Mouse (Mus musculus) gastrocnemius, postnatal 25 days (tissue): ENCODE data around the gene Stk38. TPM values are rescaled to one million over a fixed set of nuclear protein-coding genes. Genes with fewer than 3 reads are reported as not detected.
"Not testable (repeated sequence)": the region's sequence is repeated elsewhere in the genome, so short reads cannot be mapped to it uniquely, and the experiment has no call there.

Experiments used
- DNase-seq: peaks from one replicate; pipeline ENCODE4 v3.0.0; 2022
- long read RNA-seq, 2 experiments: library from polyadenylated mRNA; stranded (forward); transcript quantifications; one replicate each; pipeline ENCODE4 v2.0.0; 2021
- total RNA-seq, 2 experiments: library from RNA; stranded (reverse); gene quantifications; 1 replicate in 1 of 2; 2 replicates in 1 of 2; pipeline ENCODE4 v1.2.3; 2021

Gene Stk38
- 10 to 100 TPM; 25.2 to 26.4 TPM for total RNA-seq
- long read RNA-seq, experiment 1, transcript Stk38-201 (14 exons, 3,351 nt), result major isoform, 10 of 45 reads
- long read RNA-seq, experiment 1, partial matches to known transcripts, result 1 of 45 reads
- long read RNA-seq, experiment 1, other reads (novel, unspliced or antisense), result 31 of 45 reads
- long read RNA-seq, experiment 2, transcript Stk38-201 (14 exons, 3,351 nt), result major isoform, 13 of 39 reads
- long read RNA-seq, experiment 2, partial matches to known transcripts, result 1 of 39 reads
- long read RNA-seq, experiment 2, other reads (novel, unspliced or antisense), result 22 of 39 reads

DNA sequence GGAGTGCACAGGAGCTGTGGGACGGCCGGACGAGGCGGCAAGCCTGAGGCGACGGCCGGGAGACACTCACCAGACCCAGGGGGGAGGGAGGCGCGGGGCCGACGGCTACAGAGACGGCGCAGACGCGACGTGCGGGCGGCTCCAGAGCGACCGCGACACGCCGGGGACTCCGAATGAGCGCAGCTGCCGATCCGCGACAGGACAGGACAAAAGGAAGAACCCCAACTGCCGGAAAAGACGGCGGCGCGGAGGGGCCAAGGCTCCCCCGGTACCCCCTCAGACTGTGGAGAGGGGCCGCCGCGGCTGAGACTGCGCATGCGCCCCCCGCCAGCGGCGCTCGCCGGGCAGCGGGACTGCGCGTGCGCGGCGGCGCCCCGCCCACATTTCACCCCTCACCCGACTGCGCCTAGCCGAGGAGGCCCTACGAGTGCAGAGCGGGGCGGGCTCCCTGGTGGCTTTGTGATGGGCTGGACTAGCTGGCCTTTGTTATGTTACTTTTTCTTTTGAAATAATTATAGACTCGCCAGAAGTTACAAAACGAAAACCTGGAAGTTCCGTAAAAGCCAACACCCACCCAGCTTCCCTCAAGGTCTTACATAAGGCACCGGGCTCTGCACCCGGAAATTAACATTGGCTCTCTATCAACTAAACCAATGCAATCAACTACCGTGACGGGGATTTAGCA lies at the start of gene Stk38:
TSS of gene Stk38 (minus strand) at position 355 of the 685 bp plus-strand sequence.
- DNase-seq, result peak; percentile 92

DNA sequence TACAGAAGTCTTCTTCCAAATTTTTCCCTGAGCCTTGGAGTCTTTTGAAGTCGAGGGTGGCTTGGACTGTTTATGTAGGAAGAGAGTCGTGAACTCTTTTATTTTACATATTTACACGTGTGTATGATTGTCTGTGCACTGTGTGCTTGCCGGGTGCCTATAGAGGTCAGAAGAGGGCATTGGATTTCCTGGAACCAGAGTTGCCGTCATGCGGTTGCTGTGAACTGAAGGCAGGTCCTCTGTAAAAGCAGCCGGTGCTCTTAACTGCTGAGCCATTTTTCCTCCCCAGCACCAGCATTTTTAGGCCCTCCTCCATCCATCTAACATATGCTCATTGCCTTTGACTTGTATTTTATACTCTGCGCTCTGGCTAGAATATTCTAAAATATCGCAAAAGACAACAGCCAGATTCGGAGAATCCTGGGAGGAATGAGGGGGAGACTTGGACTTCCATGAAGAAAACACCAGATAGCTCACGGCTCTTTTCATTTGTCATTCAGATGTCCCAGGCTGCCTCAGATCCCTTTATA lies 49.6 kb upstream of the Stk38 start:
- DNase-seq, result no peak

DNA sequence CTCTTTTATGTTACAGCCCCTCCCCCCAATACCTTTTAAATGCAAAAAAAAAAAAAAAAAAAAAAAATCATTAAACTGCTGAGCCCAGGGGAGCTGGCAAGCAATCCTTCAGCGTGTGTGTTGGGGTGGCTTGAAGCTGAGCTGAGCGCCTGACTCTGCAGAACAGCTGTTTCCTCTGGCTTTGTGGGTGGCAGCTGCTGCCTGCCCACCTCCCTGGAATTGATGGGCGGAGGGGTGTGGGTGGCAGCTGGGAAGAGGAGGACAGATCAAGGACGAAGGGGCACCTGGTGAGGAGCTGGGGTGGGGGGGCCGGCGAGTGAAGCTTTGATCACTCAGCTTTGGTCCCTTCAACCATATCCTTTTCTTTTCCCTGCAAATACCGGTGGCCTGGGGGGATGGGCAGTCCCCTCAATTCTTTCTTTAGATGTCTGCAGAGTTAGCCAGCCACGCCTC lies 48.9 kb upstream of the Stk38 start:
- no peak for DNase-seq

DNA sequence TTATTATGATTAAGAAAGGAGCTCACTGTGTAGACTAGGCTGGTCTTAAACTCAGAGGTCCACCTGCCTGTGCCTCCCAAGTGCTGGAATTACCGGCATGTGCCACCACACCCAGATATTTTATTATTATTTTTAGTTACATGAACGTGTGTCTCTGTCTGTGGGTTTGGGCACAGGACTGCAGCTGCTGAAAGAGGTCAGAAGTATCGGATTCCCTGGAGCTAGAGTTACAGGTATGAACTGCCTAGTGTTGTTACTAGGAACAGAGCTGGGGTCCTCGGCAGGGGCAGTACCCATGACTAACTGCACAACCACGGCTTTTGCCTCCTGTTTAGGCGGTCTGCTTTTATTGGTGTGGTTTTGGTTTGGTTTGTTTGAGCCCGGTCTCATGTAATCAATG lies 48.4 kb upstream of the Stk38 start:
- DNase-seq, result no peak

DNA sequence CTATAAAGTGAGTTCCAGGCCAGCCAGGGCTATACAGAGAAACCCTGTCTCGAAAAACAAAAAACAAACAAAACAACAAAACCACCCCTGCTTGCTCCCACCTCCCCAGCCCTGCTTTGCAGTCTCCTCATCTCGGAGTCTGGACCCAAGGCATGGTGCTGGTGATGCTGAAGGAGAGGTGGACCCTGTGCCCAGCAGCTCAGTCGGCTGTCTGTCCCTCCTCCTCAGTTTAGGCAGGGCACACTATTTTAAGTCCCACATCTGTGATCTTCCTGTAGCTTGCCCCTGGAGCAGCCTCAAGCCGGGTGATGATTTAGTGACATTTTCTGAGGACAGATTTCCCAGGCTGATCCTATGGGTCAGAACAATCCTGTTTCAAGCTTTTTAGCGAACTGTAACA lies 47.8 kb upstream of the Stk38 start:
- no peak for DNase-seq

DNA sequence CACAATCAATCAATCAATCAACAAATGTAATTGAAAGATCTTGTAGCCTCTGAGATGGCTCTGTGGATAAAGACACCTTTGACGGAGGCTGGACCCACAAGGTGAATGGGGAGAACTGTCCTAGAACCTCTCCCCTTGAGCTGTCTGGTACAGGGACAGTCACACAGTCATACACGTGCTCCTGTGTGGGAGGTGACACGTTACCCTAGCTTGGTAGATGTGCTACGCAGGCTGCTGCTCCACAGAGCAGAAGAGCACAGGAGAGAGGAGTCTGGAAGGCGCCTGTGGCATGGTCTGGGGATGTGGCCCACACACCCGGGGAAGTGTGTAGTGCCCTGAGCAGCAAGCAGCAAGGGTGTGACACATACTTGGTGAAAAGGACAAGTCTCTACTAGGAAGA lies 46.6 kb upstream of the Stk38 start:
- DNase-seq, result no peak

DNA sequence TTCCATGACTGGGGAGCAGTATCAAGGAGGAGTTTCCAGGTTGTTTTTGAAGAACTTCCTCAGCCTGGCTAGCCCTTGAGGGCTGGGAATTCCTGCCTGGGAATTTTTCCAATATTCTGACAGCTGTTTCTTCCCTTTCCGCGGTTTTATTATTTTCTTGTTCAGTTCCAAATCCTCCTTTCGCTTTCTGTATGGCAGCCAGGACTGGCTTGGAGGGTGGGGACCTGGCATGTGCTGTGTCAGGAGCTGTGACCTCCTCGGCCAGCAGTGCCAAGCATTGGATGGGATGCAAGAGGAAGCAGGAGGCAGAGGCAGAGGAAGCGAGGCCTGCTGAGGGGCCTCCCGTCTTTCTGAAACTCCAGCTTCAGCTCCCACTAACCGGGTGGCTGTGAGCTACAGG lies 46.0 kb upstream of the Stk38 start:
- DNase-seq, result peak; percentile 77

DNA sequence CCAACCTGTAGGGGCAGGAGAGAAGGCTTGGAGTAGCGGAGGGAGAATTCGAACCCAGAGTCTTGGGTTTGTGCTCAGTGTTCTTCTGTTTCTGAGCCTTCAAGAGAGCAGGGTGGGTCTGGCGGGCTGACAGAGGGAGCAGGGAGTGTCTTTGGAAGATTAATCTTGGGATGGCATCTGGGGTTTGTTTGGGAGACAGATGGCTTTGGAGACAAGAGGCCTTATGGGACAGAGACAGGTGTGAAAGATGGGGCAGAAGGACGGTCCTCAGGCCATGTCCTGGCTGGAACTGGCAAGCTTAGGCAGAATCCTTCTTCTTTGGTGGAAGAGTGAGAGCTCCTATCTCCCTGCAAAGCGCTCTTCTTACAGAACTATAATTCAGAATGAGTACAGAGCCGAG lies 45.3 kb upstream of the Stk38 start:
- DNase-seq, result no peak

DNA sequence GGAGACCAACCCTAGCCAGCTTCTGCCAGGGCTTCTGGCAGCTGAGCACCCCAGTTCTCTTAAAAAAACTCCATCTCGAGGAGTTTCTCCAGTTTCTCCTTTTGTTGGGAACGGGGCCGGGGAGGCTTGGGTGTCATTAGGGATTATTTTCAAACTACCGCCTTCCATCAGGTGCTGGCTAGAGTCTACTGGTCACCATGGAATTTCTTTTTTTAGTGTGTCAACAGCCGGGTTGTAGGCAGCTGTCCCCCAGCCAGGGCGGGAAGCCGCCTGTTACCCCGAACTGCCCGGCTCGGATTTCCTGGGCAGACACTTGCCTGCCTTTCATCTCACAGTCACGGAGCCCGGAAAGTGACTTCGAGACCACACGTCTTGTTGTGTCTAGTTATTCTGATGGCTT lies 43.0 kb upstream of the Stk38 start:
- DNase-seq, result peak; percentile 78

DNA sequence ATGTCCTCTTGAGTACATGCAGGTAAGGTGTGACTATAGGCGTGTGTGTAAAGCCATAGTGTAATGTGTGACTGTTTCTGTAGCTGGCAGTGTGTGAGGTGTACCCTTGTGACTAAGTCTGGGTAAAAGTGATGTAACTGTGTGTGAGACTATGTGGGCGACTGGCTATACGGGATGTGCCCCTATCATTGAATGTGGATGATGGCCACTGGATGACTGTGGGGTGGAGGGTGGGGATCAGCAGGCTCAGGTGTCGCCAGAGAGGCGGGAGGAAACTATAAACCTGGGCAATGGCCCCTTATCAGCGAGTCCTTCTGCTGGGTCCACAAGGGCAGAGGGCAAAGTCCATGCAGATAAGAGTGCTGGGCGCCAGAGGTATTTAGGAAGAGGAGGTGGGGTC lies 42.1 kb upstream of the Stk38 start:
- no peak for DNase-seq

DNA sequence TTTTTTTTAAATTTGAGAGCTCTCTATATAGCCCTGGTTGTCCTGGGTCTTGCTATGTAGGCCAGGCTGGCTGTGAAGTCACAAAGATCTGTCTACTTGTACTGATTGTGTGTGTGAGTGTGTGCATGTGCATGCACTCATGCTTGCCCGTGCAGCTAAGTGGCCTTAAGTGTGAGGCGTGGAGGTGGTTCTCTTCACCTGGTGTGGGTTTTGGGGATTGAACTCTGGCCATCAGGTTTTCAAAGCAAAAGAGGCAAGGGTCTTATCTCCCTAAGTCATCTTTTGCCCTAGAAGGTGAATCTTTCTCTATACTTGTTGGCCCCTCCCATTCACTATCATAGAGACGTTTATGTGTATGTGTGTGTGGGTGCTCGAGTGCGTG lies 41.7 kb upstream of the Stk38 start:
- no peak for DNase-seq

DNA sequence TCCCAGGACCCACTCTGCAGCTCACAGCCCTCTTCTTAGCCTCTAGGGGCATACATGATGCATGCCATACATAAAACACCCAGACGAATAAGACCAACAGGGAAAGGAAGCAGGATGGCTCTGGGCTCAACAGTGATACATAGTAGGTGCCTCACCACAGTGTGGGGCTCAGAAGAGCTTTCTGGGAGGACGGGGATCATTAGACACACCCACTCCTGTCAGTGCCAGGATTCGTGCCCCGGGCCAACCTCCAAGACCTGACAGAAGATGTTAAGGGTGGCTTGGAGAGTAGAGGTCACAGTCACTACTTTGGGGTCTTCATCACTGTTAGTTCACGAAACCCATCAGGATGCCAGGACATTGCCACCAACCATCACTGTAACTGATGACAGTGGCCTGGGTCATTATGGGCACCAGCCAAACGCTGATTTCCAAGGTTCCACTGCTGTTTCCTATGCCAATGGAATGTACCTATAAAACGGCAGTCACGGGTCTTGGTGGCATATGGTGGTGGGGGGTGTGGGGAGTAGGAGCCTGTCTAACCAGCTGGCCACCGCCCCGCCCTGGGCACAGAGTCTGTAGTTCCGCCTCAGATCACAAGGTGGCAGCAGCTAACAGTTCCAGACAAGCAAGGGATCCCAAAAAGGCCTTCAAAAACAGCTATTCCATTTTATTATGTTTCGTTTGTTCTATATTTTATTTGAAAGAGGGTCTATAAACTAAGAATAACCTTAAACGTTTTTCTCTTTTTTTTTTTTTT lies 41.1 kb upstream of the Stk38 start:
- peak; percentile 71 for DNase-seq

DNA sequence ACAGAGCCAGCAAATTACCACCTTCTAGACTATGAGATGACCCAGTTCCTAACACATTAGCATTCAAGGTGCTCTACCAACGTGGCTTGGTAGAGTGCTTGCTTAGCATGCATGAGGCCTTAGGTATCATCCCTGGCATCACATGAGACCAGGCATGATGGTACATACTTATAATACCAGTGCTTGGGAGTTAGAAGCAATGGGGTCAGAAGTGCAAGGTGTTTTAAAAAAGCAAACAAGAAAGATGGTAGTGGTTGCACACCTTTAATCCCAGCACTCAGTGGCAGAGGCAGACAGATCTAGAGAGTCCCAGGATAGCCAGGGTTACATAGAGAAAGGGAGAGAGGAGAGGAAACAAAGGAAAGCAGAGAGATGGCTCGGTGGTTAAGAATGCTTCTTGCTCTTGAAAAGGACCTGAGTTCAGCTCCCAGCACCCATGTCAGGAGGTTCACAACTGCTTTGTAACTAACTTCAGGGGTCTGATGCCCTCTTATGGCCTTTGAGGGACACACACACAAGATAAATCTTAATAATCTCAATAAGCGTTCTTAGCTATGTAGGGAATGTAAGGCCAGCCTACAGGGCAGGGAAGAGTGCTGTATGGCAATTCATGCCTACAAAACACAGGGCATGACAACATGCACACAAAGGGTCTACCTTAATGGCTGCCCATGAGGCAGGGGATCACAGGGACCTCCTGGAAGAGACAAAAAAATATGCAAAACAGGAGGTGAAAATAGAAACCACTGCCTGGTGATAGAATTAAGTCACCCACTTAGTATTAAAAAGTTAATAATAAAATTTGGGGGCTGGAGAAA lies 40.1 kb upstream of the Stk38 start:
- DNase-seq, result no peak

DNA sequence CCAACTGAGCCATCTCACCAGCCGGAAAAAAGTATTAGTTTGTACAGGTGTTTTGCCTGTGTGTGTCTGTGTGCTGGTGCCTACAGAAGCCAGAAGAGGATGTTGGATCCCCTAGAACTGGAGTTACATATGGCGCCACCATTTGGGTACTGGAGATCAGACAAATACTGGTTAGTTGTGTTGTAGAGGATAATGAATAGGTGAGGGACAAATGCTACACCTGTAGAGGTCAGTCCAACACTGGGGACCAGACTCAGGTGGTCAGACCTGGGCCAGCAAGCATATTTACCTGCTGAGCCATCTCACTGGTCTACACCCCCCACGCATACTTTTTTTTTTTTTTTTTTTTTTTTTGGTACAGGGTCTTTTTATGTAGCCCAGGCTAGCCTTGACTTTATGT lies 39.1 kb upstream of the Stk38 start:
- DNase-seq, result no peak

DNA sequence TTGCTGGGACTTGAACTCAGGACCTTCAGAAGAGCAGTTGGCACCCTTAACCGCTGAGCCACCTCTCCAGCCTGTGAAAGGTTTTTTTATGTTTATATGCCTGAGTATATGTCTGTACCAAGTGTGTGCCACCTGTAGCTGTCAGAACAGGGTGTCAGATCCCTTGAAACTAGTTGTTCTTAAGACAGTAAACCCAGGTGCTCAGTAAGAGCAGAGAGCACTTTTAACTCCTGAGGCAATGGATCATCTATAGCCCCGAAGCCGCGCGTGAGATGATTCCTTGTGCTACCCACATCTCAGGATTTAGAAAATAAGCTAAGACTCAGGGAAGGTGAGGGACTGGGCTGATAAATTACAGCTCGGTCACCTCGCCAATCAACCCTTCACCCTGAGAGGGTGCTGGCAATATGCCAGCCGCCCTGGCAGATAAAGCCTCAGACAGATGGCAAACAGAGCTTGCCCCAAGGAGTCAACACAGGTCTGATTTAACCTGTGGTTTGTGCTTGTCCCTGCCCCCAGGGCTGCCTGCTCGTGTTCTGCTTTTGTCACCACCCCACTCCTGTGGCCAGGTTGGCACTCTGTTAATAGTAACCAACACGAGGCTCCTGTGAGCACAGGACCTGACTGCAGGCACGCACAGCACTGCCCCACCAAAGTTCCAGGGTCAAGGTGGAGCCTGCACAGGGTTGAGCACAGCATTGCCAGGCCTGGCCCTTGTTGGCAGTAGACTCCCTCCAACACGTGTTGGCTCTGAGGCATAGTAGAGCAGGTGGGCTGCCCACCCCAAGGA lies 38.1 kb upstream of the Stk38 start:
- no peak for DNase-seq

DNA sequence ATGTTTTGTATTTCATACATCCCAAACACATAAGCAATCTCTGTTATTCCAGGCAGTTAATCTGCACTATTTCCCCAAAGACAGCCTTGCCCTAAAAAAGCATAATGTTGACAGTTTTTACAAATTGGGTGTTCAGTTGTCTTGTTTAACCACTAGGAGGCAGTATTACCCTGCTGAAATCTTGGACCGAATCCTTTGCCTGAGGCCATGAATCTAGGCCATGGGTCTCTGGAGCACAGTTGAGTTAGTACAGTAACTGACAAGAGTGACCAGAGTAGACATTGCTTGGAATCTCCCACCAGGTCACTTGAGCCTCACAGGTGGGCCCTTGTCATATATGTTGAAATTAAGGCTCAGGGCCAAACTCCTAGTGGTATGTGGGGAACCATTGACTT lies 37.1 kb upstream of the Stk38 start:
- no peak for DNase-seq

DNA sequence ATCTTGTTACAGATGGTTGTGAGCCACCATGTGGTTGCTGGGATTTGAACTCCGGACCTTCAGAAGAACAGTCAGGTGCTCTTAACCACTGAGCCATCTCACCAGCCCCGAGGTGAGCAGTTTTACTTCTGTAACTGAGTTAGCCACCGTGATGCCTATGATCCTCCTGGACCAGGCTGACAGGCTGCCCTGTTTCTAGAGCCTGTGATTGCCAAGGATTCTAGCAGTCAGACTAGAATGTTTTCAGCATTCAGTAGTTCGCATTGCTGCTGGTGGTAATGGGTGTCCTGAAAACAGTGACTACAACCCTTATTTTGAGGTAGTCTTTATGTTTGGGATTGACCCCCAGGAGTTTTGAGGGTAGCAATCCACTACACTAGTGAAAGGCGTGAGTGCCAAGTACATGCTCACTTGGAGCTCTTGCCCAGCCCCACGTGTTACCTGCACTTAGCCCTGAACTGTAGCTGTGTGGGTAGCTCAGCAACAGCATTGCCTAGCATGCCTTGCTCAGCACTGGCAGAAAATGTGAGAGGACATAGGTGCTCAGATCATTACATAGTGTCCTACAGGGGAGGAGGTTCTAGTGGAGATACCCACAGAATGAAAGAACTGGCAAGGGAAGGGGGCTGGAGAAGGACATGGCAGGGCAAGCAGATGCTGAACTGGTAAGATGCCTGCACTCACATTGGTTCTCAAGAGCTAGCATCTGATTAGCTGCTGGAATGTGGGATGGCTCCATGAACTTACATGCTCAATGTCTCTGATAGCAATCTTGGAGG lies 36.5 kb upstream of the Stk38 start:
- no peak for DNase-seq

DNA sequence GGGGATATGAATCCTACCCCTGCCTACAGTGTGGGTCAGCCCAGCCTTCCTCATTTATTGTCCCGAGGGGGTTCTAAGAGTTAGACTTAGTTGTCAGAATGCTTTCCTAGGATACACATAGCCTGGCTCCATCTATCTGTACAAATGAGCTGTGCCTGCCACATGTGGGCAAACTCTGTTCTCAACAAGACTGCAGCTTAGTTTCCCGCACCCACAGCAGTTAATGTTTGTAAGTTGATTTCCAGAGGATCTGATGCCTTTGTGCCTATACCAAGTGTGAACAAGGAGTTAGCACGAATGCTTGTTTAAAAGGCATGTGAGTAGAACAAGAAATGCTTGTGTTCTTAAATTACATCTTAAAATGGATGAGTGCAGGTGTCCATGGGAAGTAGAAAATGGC lies 35.8 kb upstream of the Stk38 start:
- no peak for DNase-seq

DNA sequence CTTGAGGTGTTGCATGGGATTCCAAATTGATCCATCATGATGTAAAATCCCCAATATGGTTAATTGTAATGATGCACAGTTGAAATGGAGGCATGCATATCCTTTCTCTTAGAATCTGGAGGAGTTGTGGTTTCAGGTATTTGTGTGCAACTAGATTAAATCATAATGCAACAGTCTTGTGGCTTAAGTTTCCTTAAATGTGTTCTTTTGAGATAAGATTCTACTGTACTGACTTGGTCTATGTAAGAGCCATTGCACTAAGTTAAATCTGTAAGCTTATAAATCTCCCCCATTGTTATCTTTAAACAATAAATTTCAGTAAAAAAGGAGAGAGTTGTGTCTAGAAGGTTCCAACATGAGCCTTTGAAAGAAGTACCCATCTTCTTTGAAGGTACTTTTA lies 34.8 kb upstream of the Stk38 start:
- no peak for DNase-seq

DNA sequence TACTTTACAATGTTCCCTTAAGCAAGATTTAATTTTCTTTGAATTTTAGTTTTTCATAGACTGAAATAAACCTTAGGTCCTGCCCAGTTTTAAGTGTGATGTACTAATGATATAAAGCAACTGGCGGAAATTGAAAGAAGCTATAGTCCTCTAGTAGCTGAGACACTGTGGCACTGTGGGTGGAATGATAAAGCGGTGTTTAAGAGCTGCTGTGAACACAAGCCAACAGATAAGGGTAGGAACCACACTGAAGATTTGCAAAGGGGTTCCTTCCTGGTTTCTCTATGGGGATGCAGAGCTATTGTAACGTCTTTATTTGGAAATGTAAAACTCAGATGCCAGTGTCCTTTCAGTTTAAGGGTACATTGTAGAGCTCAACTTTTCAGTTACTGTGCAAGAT lies 33.8 kb upstream of the Stk38 start:
- DNase-seq, result not testable (repeated sequence)

DNA sequence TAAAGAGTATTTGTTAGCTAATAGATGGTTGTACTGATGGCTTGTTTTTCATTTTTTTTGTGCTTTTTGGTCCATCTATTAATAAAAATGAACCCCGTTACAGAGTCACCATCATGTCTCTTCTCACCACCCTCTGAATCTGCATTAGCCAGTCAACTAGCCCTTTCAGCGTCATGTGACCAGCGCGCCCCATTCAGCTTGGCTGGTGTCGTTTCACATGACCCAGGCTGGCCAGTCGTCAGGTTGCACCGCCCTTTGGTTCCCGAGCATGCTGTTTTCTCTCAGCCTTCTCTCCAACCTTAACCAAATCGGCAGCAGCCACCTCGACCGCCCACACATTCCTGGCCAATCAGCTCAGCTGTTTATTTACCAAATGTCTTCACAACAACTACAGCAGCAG lies 31.6 kb upstream of the Stk38 start:
- no peak for DNase-seq
